Mouse (Mus musculus) MEL (cell line): ENCODE measurements at regions not wholly inside any gene's neighbourhood (a gene's known extent, or its start where the extent isn't known, plus 50 kb on each side); places are given as distances from the start of the nearest gene placed in this dataset.

Experiments used
- DNase-seq: peaks from one replicate; pipeline ENCODE4 v3.0.0; 2011; ENCODE audit warnings: low read depth, low spot score
- H3K27ac ChIP-seq: 2 replicates; pipeline ENCODE4 v1.5.1; 2012; ENCODE audit warnings: low read depth, mild to moderate bottlenecking, control low read depth, low read length, moderate library complexity; ENCODE audit not compliant: control insufficient read depth
- H3K27me3 ChIP-seq, 2 experiments: fragments of 150-350 bp in 1 of 2; sonication (generic) in 1 of 2; 2 replicates each; pipeline ENCODE4 v1.6.1; 2012; ENCODE audit warnings: low read length in 2 of 2, mild to moderate bottlenecking in 2 of 2, improper control_type of control experiment in 1 of 2, moderate library complexity in 1 of 2; ENCODE audit not compliant: insufficient read depth in 2 of 2, control insufficient read depth in 1 of 2
- H3K36me3 ChIP-seq, 2 experiments: 2 replicates each; pipeline ENCODE4 v1.6.1; 2012 to 2014; ENCODE audit warnings: low read length in 2 of 2, improper control_type of control experiment in 1 of 2, inconsistent platforms in 1 of 2, mild to moderate bottlenecking in 1 of 2; ENCODE audit not compliant: insufficient read depth in 2 of 2, control insufficient read depth in 1 of 2
- H3K4me1 ChIP-seq, 2 experiments: fragments of 150-350 bp in 1 of 2; sonication (generic) in 1 of 2; 2 replicates each; pipeline ENCODE4 v1.6.1; 2012; ENCODE audit warnings: low read length in 2 of 2, improper control_type of control experiment in 1 of 2, mild to moderate bottlenecking in 1 of 2; ENCODE audit not compliant: insufficient read depth in 2 of 2, control insufficient read depth in 1 of 2
- H3K4me3 ChIP-seq, 2 experiments: fragments of 150-350 bp in 1 of 2; sonication (generic) in 1 of 2; 2 replicates each; pipeline ENCODE4 v1.5.1; 2012; ENCODE audit warnings: low read depth in 2 of 2, low read length in 2 of 2, mild to moderate bottlenecking in 2 of 2, moderate library complexity in 2 of 2, control low read depth in 1 of 2, improper control_type of control experiment in 1 of 2; ENCODE audit not compliant: control insufficient read depth in 1 of 2, insufficient read depth in 1 of 2
- H3K79me2 ChIP-seq: 2 replicates; pipeline ENCODE4 v1.6.1; 2012; ENCODE audit warnings: mild to moderate bottlenecking, low read length, moderate library complexity; ENCODE audit not compliant: control insufficient read depth, poor library complexity, insufficient read depth
- H3K9ac ChIP-seq: 2 replicates; pipeline ENCODE4 v1.6.1; 2012; ENCODE audit warnings: low read depth, mild to moderate bottlenecking, control low read depth, low read length, moderate library complexity; ENCODE audit not compliant: control insufficient read depth, poor library complexity, severe bottlenecking
- H3K9me3 ChIP-seq: fragments of 150-350 bp; sonication (generic); replicated peaks from 2 replicates; pipeline ENCODE4 v1.6.1; 2012; ENCODE audit warnings: mild to moderate bottlenecking, low read length, improper control_type of control experiment, moderate library complexity; ENCODE audit not compliant: insufficient read depth
- BHLHE40 ChIP-seq: IDR thresholded peaks from 2 replicates; pipeline ENCODE4 v1.6.1; 2012; ENCODE audit warnings: low read depth, mild to moderate bottlenecking, inconsistent platforms, low read length, improper control_type of control experiment, borderline replicate concordance
- CHD1 ChIP-seq: IDR thresholded peaks from 2 replicates; pipeline ENCODE4 v1.6.1; 2012; ENCODE audit warnings: low read depth, mild to moderate bottlenecking, inconsistent platforms, low read length, improper control_type of control experiment
- CHD2 ChIP-seq: IDR thresholded peaks from 2 replicates; pipeline ENCODE4 v1.6.1; 2011; ENCODE audit warnings: low read length, improper control_type of control experiment
- E2F4 ChIP-seq: IDR thresholded peaks from 2 replicates; pipeline ENCODE4 v1.6.1; 2011; ENCODE audit warnings: low read depth, low read length, improper control_type of control experiment, borderline replicate concordance
- ELF1 ChIP-seq: IDR thresholded peaks from 2 replicates; pipeline ENCODE4 v1.6.1; 2014; ENCODE audit warnings: low read depth, mild to moderate bottlenecking, inconsistent platforms, low read length, improper control_type of control experiment, moderate library complexity
- GATA1 ChIP-seq: IDR thresholded peaks from 2 replicates; pipeline ENCODE4 v1.6.1; 2011; ENCODE audit warnings: low read depth, low read length, improper control_type of control experiment
- HCFC1 ChIP-seq: IDR thresholded peaks from 2 replicates; pipeline ENCODE4 v1.6.1; 2012; ENCODE audit warnings: low read depth, mild to moderate bottlenecking, inconsistent platforms, low read length, improper control_type of control experiment, moderate library complexity
- KAT2A ChIP-seq: conservative IDR thresholded peaks from 2 replicates; pipeline ENCODE4 v1.6.1; 2012; ENCODE audit warnings: low read depth, low read length, improper control_type of control experiment, inconsistent platforms
- MAFK ChIP-seq: IDR thresholded peaks from 2 replicates; pipeline ENCODE4 v1.6.1; 2011; ENCODE audit warnings: low read depth, mild to moderate bottlenecking, low read length, improper control_type of control experiment, borderline replicate concordance
- MAZ ChIP-seq: IDR thresholded peaks from 2 replicates; pipeline ENCODE4 v1.6.1; 2012; ENCODE audit warnings: low read depth, mild to moderate bottlenecking, inconsistent platforms, low read length, improper control_type of control experiment
- MEF2A ChIP-seq: IDR thresholded peaks from 2 replicates; pipeline ENCODE4 v1.6.1; 2014; ENCODE audit warnings: low read depth, mild to moderate bottlenecking, inconsistent platforms, low read length, improper control_type of control experiment; ENCODE audit not compliant: poor library complexity, insufficient replicate concordance, severe bottlenecking; ENCODE audit errors: extremely low read depth
- MXI1 ChIP-seq: IDR thresholded peaks from 2 replicates; pipeline ENCODE4 v1.6.1; 2011; ENCODE audit warnings: mild to moderate bottlenecking, low read depth, low read length, improper control_type of control experiment
- MYB ChIP-seq: IDR thresholded peaks from 2 replicates; pipeline ENCODE4 v1.6.1; 2011; ENCODE audit warnings: mild to moderate bottlenecking, low read depth, low read length, improper control_type of control experiment
- MYC ChIP-seq: IDR thresholded peaks from 2 replicates; pipeline ENCODE4 v1.6.1; 2011; ENCODE audit warnings: low read depth, mild to moderate bottlenecking, low read length, improper control_type of control experiment, moderate library complexity
- NELFE ChIP-seq: IDR thresholded peaks from 2 replicates; pipeline ENCODE4 v1.6.1; 2011; ENCODE audit warnings: low read depth, low read length, improper control_type of control experiment
- NRF1 ChIP-seq: IDR thresholded peaks from 2 replicates; pipeline ENCODE4 v1.6.1; 2014; ENCODE audit warnings: low read depth, mild to moderate bottlenecking, inconsistent platforms, low read length, improper control_type of control experiment, moderate library complexity; ENCODE audit not compliant: poor library complexity, insufficient read depth, severe bottlenecking
- POLR2A ChIP-seq, 2 experiments: IDR thresholded peaks; 2 replicates each; pipeline ENCODE4 v1.6.1; 2011 to 2012; ENCODE audit warnings: low read length in 2 of 2, mild to moderate bottlenecking in 2 of 2, control low read depth in 1 of 2, improper control_type of control experiment in 1 of 2, low read depth in 1 of 2, moderate library complexity in 1 of 2; ENCODE audit not compliant: control insufficient read depth in 1 of 2, insufficient read depth in 1 of 2, poor library complexity in 1 of 2
- RAD21 ChIP-seq: IDR thresholded peaks from 2 replicates; pipeline ENCODE4 v1.6.1; 2011; ENCODE audit warnings: mild to moderate bottlenecking, low read depth, low read length, improper control_type of control experiment
- SIN3A ChIP-seq: IDR thresholded peaks from 2 replicates; pipeline ENCODE4 v1.6.1; 2012; ENCODE audit warnings: low read length, improper control_type of control experiment, inconsistent platforms
- TAL1 ChIP-seq: IDR thresholded peaks from 2 replicates; pipeline ENCODE4 v1.6.1; 2012; ENCODE audit warnings: mild to moderate bottlenecking, inconsistent platforms, low read length, moderate library complexity, mixed read lengths
- TBP ChIP-seq: IDR thresholded peaks from 2 replicates; pipeline ENCODE4 v1.8.0; 2011; ENCODE audit warnings: low read depth, low read length, improper control_type of control experiment
- UBTF ChIP-seq: IDR thresholded peaks from 2 replicates; pipeline ENCODE4 v1.6.1; 2012; ENCODE audit warnings: low read depth, mild to moderate bottlenecking, inconsistent platforms, low read length, improper control_type of control experiment, moderate library complexity, borderline replicate concordance; ENCODE audit not compliant: insufficient read depth
- USF1 ChIP-seq: IDR thresholded peaks from 2 replicates; pipeline ENCODE4 v1.6.1; 2014; ENCODE audit warnings: low read depth, mild to moderate bottlenecking, inconsistent platforms, low read length, improper control_type of control experiment, moderate library complexity
- USF2 ChIP-seq, 2 experiments: IDR thresholded peaks; 2 replicates each; pipeline ENCODE4 v1.6.1; 2011 to 2012; ENCODE audit warnings: improper control_type of control experiment in 2 of 2, low read length in 2 of 2, borderline replicate concordance in 1 of 2, inconsistent platforms in 1 of 2, low read depth in 1 of 2, mild to moderate bottlenecking in 1 of 2; ENCODE audit not compliant: insufficient read depth in 1 of 2
- ZC3H11A ChIP-seq: IDR thresholded peaks from 2 replicates; pipeline ENCODE4 v1.6.1; 2012; ENCODE audit warnings: low read depth, mild to moderate bottlenecking, inconsistent platforms, low read length, improper control_type of control experiment

DNA sequence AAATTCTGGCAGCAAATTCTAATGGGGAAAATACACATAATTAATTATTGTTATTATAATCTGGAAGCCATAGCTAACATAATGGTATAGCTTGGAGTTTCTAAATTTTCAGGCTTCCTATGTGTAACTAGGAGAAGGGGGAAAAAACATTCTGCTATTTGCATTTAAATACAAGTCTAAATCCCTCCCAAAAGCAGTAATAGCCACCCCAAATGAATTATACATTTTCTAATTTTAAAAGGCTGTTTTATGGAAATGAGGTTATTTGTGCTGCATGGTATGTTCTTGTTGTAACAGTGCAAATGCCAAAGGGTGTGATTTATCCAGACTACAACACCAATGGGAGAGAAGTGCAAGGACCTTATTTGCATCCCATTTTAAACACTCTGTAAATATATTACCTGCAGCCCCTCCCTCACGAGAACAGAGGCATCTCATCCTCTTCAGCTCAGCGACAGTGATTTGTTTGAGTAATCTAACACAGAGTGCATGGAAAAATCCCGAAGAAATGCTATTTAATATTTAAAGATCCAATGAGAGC lies 101.4 kb upstream of the Hs3st1 start:
- Histone ChIP-seq H3K27me3 (no peaks in the 10 kb centered on the region), H3K27ac (no peak overlapping the region), H3K79me2 (no peaks in the 10 kb centered on the region), H3K36me3 (no peaks in the 10 kb centered on the region), H3K9ac (no peak overlapping the region), H3K4me3 (no peak overlapping the region), H3K9me3 (no peaks in the 10 kb centered on the region), H3K4me1 (no peaks in the 10 kb centered on the region)
- no peak for TF ChIP-seq TAL1
- no peak for TF ChIP-seq USF2 (IDR thresholded peaks at IDR 0.05; ENCODE audit: borderline replicate concordance in 1 of 2, insufficient read depth in 1 of 2, low read depth in 1 of 2, low read length in 2 of 2)
- no peak for TF ChIP-seq CHD2
- TF ChIP-seq USF1 = no peak
- TF ChIP-seq E2F4 = no peak
- no peak for TF ChIP-seq GATA1
- TF ChIP-seq KAT2A = no peak
- no peak for TF ChIP-seq ZC3H11A
- no peak for TF ChIP-seq RAD21
- no peak for TF ChIP-seq MAFK
- no peak for TF ChIP-seq HCFC1
- TF ChIP-seq NELFE = no peak
- TF ChIP-seq CHD1 = no peak
- TF ChIP-seq MYB = no peak
- no peak for DNase-seq

- no peak for TF ChIP-seq MAZ
- TF ChIP-seq MAFK = no peak
- TF ChIP-seq HCFC1 = no peak
- no peak for TF ChIP-seq CHD1
- no peak for TF ChIP-seq RAD21
- no peak for TF ChIP-seq MXI1
- TF ChIP-seq TBP = no peak
- TF ChIP-seq MEF2A = no peak
- TF ChIP-seq BHLHE40 = no peak
- no peak for TF ChIP-seq MYC
- TF ChIP-seq ZC3H11A = no peak
- no peak for TF ChIP-seq MYB
- TF ChIP-seq UBTF = no peak
- no peak for TF ChIP-seq NRF1
- TF ChIP-seq POLR2A (IDR thresholded peaks at IDR 0.05; ENCODE audit: control insufficient read depth in 1 of 2, insufficient read depth in 1 of 2, low read depth in 1 of 2, low read length in 2 of 2, poor library complexity in 1 of 2) = no peak
- TF ChIP-seq USF1 = no peak
- TF ChIP-seq E2F4 = no peak
- no peak for TF ChIP-seq ELF1
- no peak for TF ChIP-seq SIN3A
- Histone ChIP-seq H3K27ac (no peak overlapping the region), H3K4me1 (no peaks in the 10 kb centered on the region), H3K36me3 (no peaks in the 10 kb centered on the region), H3K4me3 (no peak overlapping the region), H3K9me3 (no peaks in the 10 kb centered on the region), H3K79me2 (no peaks in the 10 kb centered on the region), H3K9ac (no peak overlapping the region), H3K27me3 (no peaks in the 10 kb centered on the region)
- DNase-seq = no peak
Measured at GRCm38 (mm10) chr5:39855685-39856615, 100.7 kb upstream of the Hs3st1 start.
